Mouse (Mus musculus) liver, embryonic 11.5 days (tissue): ENCODE data around the gene Pkn3. TPM values are rescaled to one million over a fixed set of nuclear protein-coding genes. Genes with fewer than 3 reads are reported as not detected.

Source experiments
- ATAC-seq: fragments of 200-750 bp; cut with Nextera tagmentation; replicated peaks from 2 replicates; pipeline ENCODE4 v1.8.0; 2017; ENCODE audit warnings: moderate number of reproducible peaks, mild to moderate bottlenecking, moderate TSS enrichment, moderate library complexity; ENCODE audit not compliant: low FRiP score
- DNase-seq: peaks from one replicate; pipeline ENCODE4 v3.0.0-alpha.2; 2017; ENCODE audit warnings: low spot score
- H3K27ac ChIP-seq: fragments of 300-500 bp; sonication (generic); 2 replicates; pipeline ENCODE4 v1.5.1; 2014; ENCODE audit warnings: mild to moderate bottlenecking, low read depth, low read length, control low read depth
- H3K27me3 ChIP-seq: fragments of 300-500 bp; sonication (generic); replicated peaks from 2 replicates; pipeline ENCODE4 v1.6.1; 2014; ENCODE audit warnings: low read length, mixed read lengths; ENCODE audit not compliant: control insufficient read depth, insufficient read depth
- H3K36me3 ChIP-seq: fragments of 300-500 bp; sonication (generic); 2 replicates; pipeline ENCODE4 v1.6.1; 2014; ENCODE audit warnings: mild to moderate bottlenecking, low read length, moderate library complexity, mixed read lengths; ENCODE audit not compliant: control insufficient read depth, insufficient read depth
- H3K4me1 ChIP-seq: fragments of 300-500 bp; sonication (generic); replicated peaks from 2 replicates; pipeline ENCODE4 v1.6.1; 2014; ENCODE audit warnings: low read length, mixed read lengths; ENCODE audit not compliant: control insufficient read depth, insufficient read depth
- H3K4me2 ChIP-seq: fragments of 300-500 bp; sonication (generic); 2 replicates; pipeline ENCODE4 v1.6.1; 2014; ENCODE audit warnings: mild to moderate bottlenecking, control low read depth, moderate library complexity
- H3K4me3 ChIP-seq: fragments of 300-500 bp; sonication (generic); 2 replicates; pipeline ENCODE4 v1.5.1; 2014; ENCODE audit warnings: low read depth, low read length, control low read depth
- H3K9ac ChIP-seq: fragments of 300-500 bp; sonication (generic); 2 replicates; pipeline ENCODE4 v1.6.1; 2014; ENCODE audit warnings: low read depth, low read length, control low read depth
- H3K9me3 ChIP-seq: fragments of 300-500 bp; sonication (generic); 2 replicates; pipeline ENCODE4 v1.6.1; 2016; ENCODE audit warnings: low read length, inconsistent platforms, mixed read lengths; ENCODE audit not compliant: control insufficient read depth
- WGBS: fragments of 180-500 bp; shearing (Covaris S2); extraction: QIAGEN DNeasy Blood & Tissue Kit; methylation state at CpG from one replicate; pipeline ENCODE4 v1.1.7; 2014; 5-methylcytosine and 5-hydroxymethylcytosine counted together
- polyA plus RNA-seq: library from polyadenylated mRNA; unstranded; fragments of >200 nt; fragmentation: Nextera tagmentation; extraction: Ambion mirVana; gene quantifications from 2 replicates; pipeline ENCODE4 v1.2.1, GENCODE M21; 2014

Pkn3 gene
- polyA plus RNA-seq, 1 experiment from 2014 or later: 10.2 TPM

GRCm38 (mm10) chr2:30067031-30067888 is 10.2 kb upstream of the Pkn3 start:
- Histone ChIP-seq H3K27me3 (no peaks in the 10 kb centered on the region), H3K9ac (peak overlapping the region; percentile 99), H3K36me3 (peaks cover 21% of the 10 kb centered on the region), H3K27ac (peak overlapping the region; percentile 99), H3K4me3 (peak overlapping the region; percentile 100), H3K4me1 (peaks cover 24% of the 10 kb centered on the region), H3K4me2 (peak overlapping the region; percentile 77), H3K9me3 (no peaks in the 10 kb centered on the region)
- DNase-seq: peak; percentile 59
- under 1% methylated on average over 67 of the region's 69 CpGs for WGBS
- peak; percentile 1; the same call in 1 of the 2 replicates for ATAC-seq

DNA sequence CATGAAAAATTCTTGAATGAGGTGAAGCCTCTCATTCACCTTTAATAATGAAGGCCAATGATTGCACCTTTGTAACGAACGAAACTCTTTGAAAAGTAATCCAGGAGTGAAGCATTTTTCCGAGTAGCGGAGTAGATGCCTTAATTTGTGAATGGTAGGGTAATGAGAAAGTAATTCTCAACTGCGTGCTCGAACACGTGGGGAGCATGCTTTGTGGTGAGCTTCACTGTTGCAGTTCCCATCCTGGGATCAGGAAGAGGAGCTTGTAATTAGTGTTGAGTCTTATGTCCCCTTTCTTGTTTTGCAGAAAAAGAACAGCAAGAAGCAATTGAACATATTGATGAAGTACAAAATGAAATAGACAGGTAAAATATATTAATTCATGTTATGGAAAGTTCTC is 9.5 kb upstream of the Pkn3 start:
- WGBS: 32% methylated on average over 7 of the region's 7 CpGs
- H3K9me3 ChIP-seq: no peaks in the 10 kb centered on the region
- H3K4me1 ChIP-seq: peaks cover 24% of the 10 kb centered on the region

GRCm38 (mm10) chr2:30072875-30073274 is 4.6 kb upstream of the Pkn3 start:
- Histone ChIP-seq H3K4me2 (no peak overlapping the region), H3K9ac (no peak overlapping the region), H3K27me3 (no peaks in the 10 kb centered on the region), H3K9me3 (no peaks in the 10 kb centered on the region), H3K36me3 (peaks cover 25% of the 10 kb centered on the region), H3K27ac (no peak overlapping the region), H3K4me3 (no peak overlapping the region), H3K4me1 (peaks cover 10% of the 10 kb centered on the region)
- ATAC-seq (no peak), DNase-seq (no peak)
- WGBS: 71% methylated on average over 7 of the region's 7 CpGs

More for the DNA sequence above, 9.5 kb upstream of the Pkn3 start:
- H3K9ac ChIP-seq: peak overlapping the region; percentile 99
- peak overlapping the region; percentile 100 for H3K4me3 ChIP-seq
- DNase-seq (no peak), ATAC-seq (no peak)
- no peaks in the 10 kb centered on the region for H3K27me3 ChIP-seq
- peaks cover 26% of the 10 kb centered on the region for H3K36me3 ChIP-seq
- H3K4me2 ChIP-seq: peak overlapping the region; percentile 77
- H3K27ac ChIP-seq: no peak overlapping the region

DNA sequence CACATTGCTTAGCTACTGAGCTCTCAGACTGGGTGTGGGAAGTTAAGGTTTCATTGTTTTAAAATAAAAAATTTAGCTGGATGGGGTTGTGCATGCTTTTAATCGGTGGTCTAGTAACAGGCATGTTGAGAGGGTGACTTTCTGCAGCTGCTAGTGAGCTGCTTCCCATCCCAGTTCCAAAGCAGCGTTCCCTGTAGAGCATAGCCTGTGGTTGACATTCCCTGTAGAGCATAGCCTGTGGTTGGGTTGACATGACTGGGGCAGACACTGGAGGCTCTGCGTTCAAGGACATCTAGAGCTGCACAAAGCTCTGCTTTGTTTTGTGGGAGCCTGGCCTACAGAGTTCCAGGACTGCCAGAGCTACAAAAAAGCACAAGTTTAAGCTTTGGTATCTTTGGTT is 4.2 kb upstream of the Pkn3 start:
- DNase-seq: no peak
- 88% methylated on average over 3 of the region's 3 CpGs for WGBS
- H3K9me3 ChIP-seq: no peaks in the 10 kb centered on the region
- H3K27me3 ChIP-seq: no peaks in the 10 kb centered on the region
- no peak overlapping the region for H3K27ac ChIP-seq
- H3K36me3 ChIP-seq: peaks cover 21% of the 10 kb centered on the region
- H3K9ac ChIP-seq: no peak overlapping the region
- ATAC-seq: no peak
- H3K4me2 ChIP-seq: no peak overlapping the region
- H3K4me1 ChIP-seq: peaks cover 9% of the 10 kb centered on the region
- no peak overlapping the region for H3K4me3 ChIP-seq

DNA sequence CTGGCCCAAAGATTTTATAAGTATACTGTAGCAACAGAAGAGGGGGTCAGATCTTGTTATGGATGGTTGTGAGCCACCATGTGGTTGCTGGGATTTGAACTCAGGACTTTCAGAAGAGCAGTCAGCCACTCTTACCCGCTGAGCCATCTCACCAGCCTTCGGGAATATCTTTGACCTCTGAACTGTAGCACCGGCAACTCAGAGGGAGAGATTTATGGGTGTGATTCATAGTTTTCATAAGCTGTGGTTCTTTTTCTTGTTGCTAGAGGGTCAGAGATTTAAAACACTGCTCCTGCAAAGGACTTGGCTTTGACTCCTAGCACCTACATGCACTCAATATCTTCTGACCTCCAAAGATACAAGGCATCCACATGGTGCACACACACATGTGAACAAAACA is 1.9 kb upstream of the Pkn3 start:
- peaks cover 8% of the 10 kb centered on the region; the same call in 1 of the 2 replicates for H3K4me1 ChIP-seq
- WGBS: 66% methylated on average over 3 of the region's 3 CpGs
- no peaks in the 10 kb centered on the region for H3K27me3 ChIP-seq
- ATAC-seq: no peak
- DNase-seq: no peak
- H3K9ac ChIP-seq: no peak overlapping the region
- H3K4me3 ChIP-seq: no peak overlapping the region
- H3K9me3 ChIP-seq: no peaks in the 10 kb centered on the region
- H3K4me2 ChIP-seq: no peak overlapping the region
- H3K27ac ChIP-seq: no peak overlapping the region
- peaks cover 6% of the 10 kb centered on the region for H3K36me3 ChIP-seq

GRCm38 (mm10) chr2:30076439-30076838 is 1.0 kb upstream of the Pkn3 start:
- Histone ChIP-seq H3K9ac (no peak overlapping the region), H3K36me3 (peaks cover 5% of the 10 kb centered on the region; the same call in 1 of the 2 replicates), H3K27me3 (no peaks in the 10 kb centered on the region), H3K9me3 (no peaks in the 10 kb centered on the region), H3K27ac (no peak overlapping the region), H3K4me1 (peaks cover 8% of the 10 kb centered on the region; the same call in 1 of the 2 replicates), H3K4me3 (no peak overlapping the region), H3K4me2 (no peak overlapping the region)
- ATAC-seq: no peak
- DNase-seq: no peak
- 85% methylated on average over 8 of the region's 9 CpGs for WGBS

- no peak for DNase-seq
- Histone ChIP-seq H3K4me1 (peaks cover 8% of the 10 kb centered on the region; the same call in 1 of the 2 replicates), H3K9me3 (no peaks in the 10 kb centered on the region), H3K9ac (peak overlapping the region; percentile 43; the same call in 1 of the 2 replicates), H3K27ac (no peak overlapping the region; the same call in 1 of the 2 replicates), H3K27me3 (no peaks in the 10 kb centered on the region), H3K36me3 (peaks cover 5% of the 10 kb centered on the region; the same call in 1 of the 2 replicates), H3K4me3 (peak overlapping the region; percentile 71; the same call in 1 of the 2 replicates), H3K4me2 (peak overlapping the region; percentile 98)
- ATAC-seq: 0 out of 2 replicates have a peak, but pooled peaks have one; percentile 3
- 58% methylated on average over 6 of the region's 6 CpGs for WGBS
Observed at GRCm38 (mm10) chr2:30076959-30077358, 525 bp upstream of the Pkn3 start.

GRCm38 (mm10) chr2:30078349-30078712 is 847 bp downstream of the Pkn3 start:
- H3K4me3 ChIP-seq: peak overlapping the region; percentile 71
- peak overlapping the region; percentile 88 for H3K27ac ChIP-seq
- no peaks in the 10 kb centered on the region for H3K9me3 ChIP-seq
- DNase-seq: no peak
- peak; percentile 24 for ATAC-seq
- H3K4me2 ChIP-seq: peak overlapping the region; percentile 98
- whole genome bisulfite sequencing: 15% methylated on average over 10 of the region's 10 CpGs
- H3K27me3 ChIP-seq: no peaks in the 10 kb centered on the region
- no peaks in the 10 kb centered on the region for H3K36me3 ChIP-seq
- H3K9ac ChIP-seq: peak overlapping the region; percentile 82; the same call in 1 of the 2 replicates
- H3K4me1 ChIP-seq: peaks cover 8% of the 10 kb centered on the region; the same call in 1 of the 2 replicates
